Mouse (Mus musculus): Measurements from ENCODE around the gene Ccdc105.

Ccdc105 gene

GRCm38 (mm10) chr10:78714129-78714528, 38.7 kb downstream of the Ccdc105 start:
- no peak for DNase-seq

- no peak for DNase-seq
Observed at GRCm38 (mm10) chr10:78710706-78711105, 42.2 kb downstream of the Ccdc105 start.

GRCm38 (mm10) chr10:78700881-78701280, 52.0 kb downstream of the Ccdc105 start:
- DNase-seq: no peak
